Mouse (Mus musculus): ENCODE results near the gene Gm49358.

DNA sequence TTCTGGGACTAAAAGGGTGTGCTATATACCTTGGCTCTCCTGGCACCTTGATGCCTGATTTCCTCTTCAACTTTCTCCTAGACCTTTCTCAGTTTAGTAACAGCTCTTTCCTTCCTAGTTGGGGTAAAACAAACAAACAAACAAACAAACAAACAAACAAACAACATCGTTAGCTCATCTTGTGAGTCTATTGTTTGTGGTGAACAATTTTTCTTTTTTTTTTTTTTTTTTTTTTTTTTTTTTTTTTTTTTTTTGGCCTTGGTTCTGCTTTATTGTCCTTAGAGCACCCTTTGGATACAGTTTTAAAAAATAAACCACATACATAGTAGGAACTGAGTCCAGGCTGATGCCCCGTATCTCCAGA lies 32.3 kb upstream of the Gm49358 start:
- no peak for TF ChIP-seq HCFC1 (IDR thresholded peaks at IDR 0.05; ENCODE audit: low read depth, low read length)
- no peak for TF ChIP-seq CTCF (conservative IDR thresholded peaks at IDR 0.05 in 1 of 2, IDR thresholded peaks at IDR 0.05 in 1 of 2; ENCODE audit: low read depth in 2 of 2, low read length in 2 of 2)
- TF ChIP-seq USF1 (IDR thresholded peaks at IDR 0.05; ENCODE audit: low read depth, low read length), result no peak
- TF ChIP-seq POLR2A (IDR thresholded peaks at IDR 0.05; ENCODE audit: low read depth, low read length), result no peak
- no peak for TF ChIP-seq MAX (IDR thresholded peaks at IDR 0.05; ENCODE audit: low read length)
- no peak for TF ChIP-seq MYC (IDR thresholded peaks at IDR 0.05; ENCODE audit: low read depth, low read length)
- TF ChIP-seq E2F4 (IDR thresholded peaks at IDR 0.05; ENCODE audit: insufficient replicate concordance, low read depth, low read length), result no peak
- no peak for TF ChIP-seq NRF1 (IDR thresholded peaks at IDR 0.05; ENCODE audit: low read depth, low read length)
- no peak for TF ChIP-seq EP300 (IDR thresholded peaks at IDR 0.05; ENCODE audit: low read length)
- no peak for TF ChIP-seq MAZ (IDR thresholded peaks at IDR 0.05; ENCODE audit: low read depth, low read length)

Measured in CH12.LX (cell line).